Mouse (Mus musculus) ovary, adult 18-20 months (tissue): ENCODE results near the gene Npm1.

Source experiments
- DNase-seq: peaks from one replicate; pipeline ENCODE4 v3.0.0; 2022; ENCODE audit warnings: low spot score, mixed read lengths

Gene Npm1

DNA sequence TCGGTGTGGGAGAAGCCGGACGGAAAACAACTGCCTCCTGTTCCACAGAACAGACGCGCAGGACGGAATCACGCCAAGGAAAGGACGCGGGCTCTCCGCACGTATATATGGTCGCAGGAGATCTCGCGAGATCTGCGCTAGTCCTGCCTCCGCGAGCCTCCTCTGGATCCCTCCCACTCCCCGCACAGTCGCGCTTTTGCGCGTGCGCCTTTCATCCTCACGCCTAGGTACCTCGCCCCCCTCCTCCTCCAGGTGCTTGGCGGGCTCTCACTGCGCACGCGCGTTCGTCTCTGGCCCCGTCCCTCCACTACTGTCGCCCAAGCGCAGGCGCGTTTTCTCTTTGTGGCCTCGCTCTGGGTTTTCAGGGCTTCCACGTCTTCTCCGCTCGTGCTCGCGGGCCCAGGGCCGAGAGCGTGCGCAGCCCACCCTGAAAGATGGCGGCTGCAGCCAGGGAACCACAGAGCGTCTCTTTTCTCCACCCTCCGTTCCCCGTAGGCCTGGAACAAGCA lies at the start of gene Npm1:
TSS of gene Npm1 (minus strand) at position 209 of the 509 bp plus-strand sequence.
- peak; percentile 99 for DNase-seq

DNA sequence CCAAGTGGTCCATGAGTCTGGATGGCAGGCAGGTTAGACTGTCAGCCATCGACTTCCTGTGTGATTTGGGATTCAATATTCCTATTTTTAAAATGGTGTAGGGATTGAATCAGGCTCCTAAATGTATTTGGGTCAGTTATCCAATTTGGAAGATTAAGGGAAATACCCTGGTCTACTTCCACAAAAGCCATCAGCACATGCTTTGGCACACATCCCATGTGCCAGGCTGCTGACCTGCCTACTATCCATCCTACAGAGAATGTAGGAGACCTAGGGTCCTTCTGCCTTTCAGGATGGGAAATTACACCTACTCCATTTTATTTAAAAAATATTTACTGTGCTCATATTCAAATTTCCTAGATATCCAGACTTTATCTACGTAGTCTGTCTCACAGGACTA lies 44.4 kb upstream of the Npm1 start:
- no peak for DNase-seq

DNA sequence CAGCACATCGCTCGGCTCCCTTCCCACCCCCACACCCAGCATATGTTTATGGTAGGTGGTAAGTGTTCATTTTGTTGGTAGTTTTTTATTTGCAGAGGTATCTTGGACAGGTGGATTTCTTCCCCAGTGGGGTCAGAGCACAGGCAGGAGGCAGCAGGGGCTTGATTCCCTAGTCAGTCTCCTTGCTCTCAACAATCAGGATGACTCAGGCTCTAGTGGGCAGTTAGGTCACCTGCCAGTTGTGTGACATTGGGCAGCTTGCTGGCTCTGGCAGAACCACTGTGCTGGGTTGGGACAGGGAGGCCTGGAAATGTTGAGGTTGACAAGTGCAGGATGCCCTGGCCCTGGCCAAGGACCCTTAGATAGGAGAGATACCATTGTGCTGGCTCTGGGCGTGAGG lies 42.0 kb upstream of the Npm1 start:
- DNase-seq, result no peak

DNA sequence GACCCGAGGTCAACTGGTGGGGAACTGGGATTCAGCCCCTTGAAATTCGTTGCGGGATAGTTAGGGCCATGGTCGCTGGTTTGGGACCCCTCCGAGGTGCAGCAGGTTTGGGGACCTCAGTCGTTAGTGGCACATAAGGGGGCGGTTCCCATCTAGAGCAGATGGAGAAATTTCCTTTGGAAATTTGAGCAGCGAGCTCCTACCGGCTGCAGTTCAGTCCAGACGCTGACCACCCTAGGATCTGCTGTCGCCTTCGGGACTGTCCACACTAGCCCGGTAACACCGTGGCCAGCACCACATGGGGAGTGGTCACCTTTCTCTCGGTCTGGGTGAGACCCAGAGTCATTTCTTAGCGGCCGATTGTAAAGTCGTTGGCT lies 41.3 kb upstream of the Npm1 start:
- DNase-seq, result no peak

DNA sequence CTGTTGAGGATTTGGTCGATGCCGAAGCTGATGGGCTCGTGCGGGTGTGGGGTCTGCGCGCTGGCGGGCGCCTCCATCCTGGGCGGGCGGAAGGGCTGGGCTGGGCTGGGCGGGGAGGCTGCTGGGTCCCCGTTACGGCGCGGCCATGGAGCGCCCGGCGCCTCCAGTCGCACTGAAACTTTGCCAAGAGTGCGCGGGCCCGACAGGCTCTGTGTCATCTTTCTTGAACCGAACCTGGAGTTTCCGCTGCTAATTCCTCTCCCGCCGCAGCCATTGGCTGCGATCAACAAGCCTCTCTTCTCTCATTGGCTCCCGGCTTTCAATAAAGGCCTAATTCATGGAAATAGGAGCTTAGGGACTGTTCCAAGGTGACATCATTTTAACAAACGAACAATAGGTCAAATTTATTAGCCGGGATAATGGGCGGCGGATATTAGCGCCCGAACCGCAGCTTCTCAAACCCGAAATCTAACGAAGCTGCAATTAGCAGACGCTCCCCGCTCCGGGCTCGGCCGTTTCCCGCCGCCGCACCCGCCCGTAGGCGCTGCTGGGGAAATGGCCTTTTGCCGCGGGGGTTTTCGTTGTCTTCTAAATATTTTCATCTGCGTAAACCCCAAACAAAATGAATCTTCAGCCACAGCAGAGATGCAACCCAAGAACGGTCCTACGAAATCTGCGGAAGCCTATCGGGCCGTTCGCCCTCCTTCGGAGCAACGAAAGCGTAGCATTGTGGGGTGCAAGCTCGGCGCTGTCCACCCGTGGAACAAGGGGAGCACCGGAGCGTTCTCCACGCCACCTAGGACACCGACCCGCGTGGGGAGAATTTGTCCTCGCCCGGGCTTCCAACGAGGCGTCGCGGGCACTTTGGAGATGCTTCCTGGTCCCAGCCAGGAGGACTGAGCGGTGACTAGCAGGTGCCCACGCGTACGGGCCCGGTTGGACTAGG lies 40.6 kb upstream of the Npm1 start, which contains the start of gene Tlx3:
TSS of gene Tlx3 (minus strand) at position 207 of the 946 bp plus-strand sequence.
- DNase-seq, result no peak

DNA sequence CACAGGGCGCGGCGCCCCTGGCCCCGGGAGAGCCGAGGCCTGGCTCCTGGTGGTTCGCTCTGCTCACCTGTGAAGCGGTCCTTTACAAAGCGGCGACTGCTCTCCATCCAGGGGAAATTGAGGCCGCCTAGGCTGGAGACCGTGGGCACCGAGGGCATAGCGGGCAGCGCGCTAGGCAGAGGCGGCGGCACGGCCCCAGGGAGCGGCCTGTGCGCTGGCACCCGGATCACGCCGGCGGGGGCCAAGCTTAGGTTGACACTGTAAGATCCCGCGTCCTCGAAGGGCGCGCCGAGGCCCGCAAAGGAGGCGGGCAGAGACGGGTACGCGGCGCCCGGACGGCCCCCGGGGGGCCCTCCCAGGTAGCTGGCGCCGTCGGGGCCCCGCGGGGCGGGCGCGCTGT lies 40.0 kb upstream of the Npm1 start:
- no peak for DNase-seq

DNA sequence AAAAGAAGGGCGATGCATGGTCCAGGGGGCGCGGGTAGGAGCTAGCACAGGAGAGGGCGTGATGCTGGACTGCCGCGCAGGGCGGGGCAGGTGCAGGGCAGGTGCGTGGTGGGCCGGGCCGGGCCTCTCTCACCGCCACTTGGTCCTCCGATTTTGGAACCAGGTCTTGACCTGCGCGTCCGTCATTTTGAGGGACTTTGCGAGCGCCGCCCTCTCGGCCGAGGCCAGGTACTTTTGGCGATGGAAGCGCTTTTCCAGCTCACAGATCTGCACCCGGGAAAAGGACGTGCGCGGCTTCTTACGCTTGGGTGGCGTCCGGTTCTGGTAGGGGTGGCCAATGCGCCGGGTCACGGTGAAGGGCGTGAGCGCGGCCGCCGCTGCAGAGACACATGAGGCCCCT lies 39.3 kb upstream of the Npm1 start:
- DNase-seq, result no peak

DNA sequence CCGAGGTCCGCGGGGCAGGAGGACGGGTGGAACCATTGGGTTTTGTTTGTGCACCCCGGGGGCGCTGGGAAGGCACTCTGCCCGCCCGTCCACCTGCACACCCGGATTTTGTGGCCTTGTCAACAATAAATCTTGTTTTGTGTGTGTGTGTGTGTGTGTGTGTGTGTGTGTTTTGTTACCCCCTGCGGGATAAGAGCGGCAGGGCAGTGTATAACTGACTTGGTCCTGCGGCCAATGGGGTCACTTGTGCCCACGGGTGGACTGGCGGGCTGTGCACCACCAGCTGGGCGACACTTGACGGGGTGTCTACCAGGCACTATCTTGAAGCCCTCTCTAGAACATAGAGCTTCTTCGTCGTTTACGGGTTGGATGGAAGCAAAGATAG lies 38.6 kb upstream of the Npm1 start:
- DNase-seq, result no peak

DNA sequence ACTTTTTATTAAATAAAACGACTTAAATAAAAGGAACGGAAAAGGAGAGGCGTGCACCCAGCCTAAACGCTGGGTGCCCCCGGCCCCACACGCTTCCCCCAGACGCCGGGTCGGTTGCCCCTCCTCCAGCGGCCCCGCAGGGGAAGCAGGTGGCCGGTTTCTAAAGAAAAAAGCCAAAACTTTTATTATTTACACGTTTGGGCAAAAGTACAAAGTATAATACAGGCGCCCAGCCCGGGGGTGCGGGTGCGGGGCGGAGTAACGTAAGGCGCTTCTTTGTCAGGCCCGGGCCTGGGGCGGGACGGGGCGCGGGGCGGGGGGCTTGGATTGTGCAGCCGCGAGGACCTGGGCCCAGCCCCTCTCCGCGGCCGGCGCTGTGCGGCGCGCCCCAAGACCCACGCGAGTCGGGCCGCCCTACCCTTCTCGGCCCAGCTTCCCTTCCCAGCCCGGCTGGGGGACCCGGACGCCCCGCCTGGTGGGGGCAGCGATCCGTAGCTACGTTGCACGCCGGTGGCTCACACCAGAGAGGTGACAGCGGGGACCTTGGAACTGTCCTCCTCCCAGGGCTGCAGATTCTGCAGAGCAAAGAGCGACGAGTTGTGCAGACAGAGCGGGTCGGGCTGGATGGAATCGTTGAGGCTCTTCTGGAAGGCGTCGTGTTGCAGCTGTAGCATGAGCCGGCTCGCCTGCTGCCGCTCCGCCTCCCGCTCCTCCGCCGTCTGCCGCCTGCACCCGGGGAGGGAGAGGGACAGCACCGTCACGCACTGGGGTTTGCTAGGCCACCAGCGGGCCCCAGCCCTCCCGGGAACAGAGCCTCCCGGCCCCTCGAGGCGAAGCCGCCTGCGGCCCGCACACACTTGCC lies 38.0 kb upstream of the Npm1 start:
- no peak for DNase-seq

DNA sequence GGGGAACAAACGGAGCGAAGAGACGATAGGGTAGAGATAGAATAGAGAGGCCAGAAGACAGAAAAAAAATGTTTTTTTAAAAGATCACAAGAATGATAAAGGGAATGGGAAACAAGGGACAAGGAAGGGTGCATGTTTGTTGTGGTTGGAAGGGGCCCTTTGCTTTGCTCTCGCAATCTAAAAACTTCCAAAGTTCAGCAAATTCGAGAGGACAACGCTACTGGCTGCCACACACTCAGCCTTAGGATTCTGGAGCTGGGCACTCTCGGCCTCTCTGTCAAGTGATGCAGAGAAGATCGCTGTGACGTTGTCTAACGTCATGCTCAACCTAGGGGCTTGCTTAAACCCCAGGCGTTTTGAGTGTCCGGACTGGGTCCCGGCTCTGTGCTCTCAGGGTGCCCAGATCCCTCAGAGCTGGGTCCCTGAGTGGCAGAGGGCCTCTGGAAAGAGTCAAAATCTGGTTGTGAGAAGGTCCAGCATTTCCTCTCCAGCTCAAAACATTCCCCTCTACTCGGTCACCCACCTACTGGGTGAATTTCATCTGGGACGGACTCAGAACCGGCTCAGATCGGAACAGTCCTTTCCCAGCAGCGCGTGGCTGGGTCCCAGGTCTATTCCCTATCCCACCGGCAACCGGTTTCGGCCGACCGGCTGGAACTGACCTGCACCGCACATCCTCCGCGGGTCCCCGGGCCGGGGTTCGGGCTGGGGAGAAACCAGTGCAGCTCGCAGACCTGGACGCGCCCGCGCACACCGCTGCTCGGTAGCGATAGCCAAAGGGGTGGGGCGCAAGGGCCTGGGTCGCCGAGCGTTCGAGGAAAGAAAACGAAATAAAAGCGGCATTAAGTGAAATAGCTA lies 37.1 kb upstream of the Npm1 start:
- no peak for DNase-seq

DNA sequence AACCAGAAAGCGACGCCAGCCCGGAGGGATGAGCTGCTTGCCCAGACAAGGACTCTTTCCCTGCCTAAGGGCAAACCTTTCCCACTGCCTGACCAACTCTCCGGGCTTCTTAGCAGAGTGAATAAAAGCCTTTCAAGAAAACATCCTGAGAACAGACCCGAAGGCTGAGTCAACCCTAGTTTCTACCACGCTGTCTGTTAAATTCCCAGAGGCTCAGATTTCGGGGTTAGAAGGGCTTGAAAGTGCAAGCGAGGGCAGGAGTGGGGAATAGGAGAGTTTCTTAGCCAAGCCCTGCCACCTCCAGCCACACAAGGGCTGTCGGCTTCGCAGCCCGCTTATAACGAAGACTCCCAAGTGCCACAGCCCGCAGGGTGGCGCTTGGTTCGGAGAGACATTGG lies 36.1 kb upstream of the Npm1 start:
- no peak for DNase-seq

DNA sequence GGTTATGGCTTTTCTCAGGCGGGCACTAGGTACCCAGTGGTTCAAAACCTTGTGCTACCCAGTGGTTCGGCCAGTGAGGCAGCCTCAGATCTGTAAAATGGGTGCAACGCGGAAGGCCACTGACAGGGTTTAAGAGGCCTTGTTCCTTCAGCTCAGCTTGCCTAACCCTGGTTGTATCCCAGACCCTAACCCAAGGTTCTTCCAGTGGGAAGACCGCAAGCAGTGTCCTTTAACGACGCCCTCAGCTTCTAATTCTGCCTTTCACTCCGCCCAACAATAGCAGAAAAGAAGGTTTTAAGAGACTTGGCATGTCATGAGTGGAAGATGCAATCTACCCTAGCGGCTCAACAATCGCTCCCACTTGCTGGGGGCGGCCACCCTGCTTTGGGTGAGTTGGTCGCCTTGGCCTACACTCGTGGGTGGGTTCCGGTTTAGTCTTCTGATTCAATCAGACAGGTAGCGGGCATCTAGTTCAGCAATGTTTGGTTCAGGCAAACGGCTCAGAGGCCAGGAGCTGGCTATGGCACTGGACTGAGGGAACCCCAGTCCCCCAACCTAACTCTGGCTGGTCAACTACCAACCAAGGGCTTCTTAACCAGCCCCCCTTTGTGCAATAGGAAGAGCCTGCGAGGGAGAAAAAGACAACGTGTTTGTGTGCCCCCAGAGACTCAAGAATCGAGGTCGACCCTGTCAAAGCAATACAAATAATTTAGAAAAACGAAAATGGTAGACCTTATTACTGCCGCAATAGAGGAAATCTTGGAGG lies 35.5 kb upstream of the Npm1 start:
- DNase-seq, result no peak

DNA sequence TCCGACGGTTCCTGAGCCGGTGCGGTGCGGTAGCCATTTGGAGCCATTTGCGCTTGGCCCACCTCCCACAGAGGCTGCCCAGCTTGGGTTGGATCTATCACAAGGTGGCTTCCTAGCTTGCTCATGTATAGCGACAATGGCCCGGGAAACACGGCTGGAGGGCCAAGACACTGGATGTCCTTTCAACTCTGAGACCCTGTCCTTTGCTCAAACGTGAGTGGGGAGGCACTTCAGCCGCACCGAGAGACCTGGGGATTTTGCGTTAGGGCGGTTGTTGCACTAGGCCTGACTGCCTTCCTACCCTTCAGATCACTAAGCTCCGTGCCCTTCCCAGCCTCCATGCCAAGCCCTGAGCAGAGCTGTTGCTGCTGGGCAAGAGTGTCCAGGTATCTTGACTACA lies 34.7 kb upstream of the Npm1 start:
- no peak for DNase-seq

DNA sequence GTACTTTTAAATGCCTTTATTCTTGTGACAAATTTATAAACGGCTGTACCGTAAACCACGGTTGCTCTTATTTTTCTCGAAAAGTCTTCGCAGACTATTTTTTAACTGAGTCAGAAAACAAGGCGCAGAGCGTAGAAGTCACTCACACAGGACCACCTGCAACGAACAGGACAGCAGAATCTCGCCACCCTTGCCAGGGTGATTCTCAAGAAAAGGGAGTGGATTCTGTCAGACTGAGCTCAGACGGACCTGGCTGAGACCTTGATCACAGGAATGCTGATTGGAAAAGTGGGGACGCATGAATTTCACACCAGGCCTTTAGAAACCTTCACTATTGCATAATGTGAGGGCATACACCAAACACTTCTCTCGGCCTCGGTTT lies 34.1 kb upstream of the Npm1 start:
- DNase-seq, result no peak

DNA sequence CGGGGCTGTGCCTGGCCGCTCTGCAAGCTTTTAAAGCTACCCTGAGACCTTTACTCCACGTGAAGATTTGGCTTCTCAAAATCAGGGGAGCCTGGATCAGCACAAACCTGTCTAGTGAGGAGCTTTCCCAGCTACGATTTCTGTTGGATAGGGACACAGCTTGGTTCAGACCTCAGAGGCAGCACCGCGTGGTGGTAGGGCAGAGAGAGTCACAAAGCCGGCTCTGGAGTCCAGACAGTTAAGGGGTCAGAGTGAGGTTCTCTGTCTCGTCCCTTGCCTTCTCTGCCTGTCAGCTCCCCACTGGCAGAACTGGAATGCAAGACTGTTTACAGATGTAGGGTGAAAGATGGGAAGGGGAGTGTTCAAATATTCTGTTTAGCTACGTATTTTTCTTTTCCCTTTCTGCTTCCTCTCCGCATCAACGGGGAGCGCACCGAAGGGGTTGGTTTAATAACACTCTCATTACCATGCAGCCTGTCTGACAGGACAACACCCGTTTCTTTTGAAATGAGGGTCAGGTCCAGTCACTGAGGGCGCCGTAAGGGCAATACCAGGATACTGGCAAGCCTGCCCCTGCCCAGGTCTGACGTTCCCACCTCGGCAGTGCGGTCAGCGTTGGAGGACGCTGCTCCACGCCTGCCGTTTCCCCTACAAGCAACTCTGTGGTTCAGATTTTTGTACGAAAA lies 33.6 kb upstream of the Npm1 start:
- DNase-seq, result no peak

DNA sequence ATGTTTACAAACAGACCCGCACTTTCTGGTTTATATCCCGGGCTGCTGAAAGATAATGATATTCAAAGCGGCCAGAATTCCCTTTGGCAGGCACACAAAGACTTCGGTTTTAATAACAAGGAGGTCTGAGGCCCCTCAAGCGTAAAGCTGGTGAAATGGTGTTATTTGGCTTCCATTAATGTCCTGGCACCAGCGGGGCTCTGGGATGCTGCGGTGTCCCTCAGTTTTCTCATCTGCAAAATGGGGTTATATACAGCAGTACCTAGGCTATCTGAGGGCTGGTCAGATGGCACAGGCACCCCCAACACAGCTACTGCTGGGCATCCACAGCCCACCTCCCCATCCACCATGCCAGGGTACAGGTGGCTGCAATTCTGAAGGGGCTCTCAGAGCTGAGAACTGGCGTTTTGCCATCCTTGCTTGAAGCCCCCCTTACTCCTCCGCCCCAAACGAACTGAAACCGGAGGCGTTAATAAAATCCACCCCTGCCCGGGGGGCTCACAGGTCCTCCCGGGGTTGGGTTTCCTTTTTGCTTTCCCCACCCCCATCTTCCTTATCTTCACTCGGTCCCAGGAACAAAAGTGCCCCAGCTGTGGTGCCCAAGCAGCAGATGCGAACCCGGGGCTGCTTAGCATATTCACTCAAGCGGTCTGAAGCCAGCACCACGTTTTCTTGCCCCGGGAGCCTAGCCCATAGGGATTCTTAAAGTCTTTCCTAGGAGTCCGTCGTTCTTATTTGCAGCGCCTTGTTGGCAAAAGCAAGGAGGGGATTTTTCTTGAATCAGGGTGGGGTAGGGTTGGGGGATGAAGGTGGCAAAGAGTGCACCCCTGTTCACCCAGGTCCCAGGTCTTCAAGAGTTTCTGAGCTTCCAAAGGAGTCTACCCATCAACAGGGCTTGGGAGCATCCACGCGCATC lies 32.8 kb upstream of the Npm1 start:
- DNase-seq, result no peak

DNA sequence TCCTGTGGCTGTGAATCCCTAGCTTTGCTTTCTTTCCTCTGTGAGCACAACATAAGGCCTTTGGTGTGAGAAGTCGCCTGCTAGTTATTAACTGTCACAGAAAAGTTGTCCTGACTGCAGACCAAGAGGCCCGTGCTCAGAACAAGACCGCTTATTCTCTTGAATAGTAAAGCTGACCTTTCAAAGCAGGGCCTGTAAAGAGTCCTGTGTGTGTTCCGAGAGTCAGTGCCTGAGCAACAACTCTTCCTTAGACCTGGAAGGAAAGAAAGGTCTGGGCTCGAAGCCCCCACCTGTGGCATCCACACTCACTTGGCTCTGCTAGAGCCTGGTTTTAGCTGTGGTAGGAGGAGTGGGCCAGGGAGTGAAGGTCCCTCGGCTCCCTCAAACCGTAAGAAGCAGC lies 32.1 kb upstream of the Npm1 start:
- no peak for DNase-seq

DNA sequence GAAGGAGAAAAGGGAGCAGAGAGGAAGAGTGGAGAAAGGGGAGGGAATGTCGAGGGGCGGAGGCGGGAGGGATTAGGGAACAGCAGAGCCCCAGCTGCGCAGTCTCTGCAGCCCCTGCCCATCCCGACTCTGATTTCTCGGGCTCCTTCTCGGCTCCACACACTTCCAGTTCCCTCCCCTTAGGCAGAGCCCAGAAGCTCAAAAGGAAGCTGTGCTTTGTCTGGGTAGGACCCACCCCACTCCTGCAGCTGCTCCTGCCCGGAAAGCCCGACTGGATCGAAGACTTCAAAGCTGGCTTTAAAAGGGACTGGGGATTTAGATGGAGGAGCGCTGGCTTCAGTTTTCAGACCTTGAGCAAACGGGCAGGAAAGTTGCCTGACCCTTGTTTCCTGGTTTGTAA lies 30.7 kb upstream of the Npm1 start:
- no peak for DNase-seq

DNA sequence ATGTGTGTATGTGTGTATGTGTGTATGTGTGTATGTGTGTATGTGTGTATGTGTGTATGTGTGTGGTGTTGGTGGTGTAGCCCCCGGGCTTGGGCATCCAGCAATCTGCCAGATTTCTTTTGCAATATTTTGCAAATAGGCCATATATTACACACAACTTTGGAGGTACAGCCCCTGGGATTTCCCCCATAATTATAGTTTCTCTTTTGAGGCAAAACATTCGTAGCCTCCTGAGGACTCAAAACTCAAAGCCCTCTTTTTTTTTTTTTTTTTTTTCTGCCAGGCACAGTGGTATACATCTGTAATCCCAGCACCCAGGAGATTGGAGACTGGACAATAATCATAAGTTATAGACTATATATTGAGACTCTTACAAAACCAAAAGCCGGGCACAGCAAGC lies 18.8 kb upstream of the Npm1 start:
- DNase-seq, result no peak

DNA sequence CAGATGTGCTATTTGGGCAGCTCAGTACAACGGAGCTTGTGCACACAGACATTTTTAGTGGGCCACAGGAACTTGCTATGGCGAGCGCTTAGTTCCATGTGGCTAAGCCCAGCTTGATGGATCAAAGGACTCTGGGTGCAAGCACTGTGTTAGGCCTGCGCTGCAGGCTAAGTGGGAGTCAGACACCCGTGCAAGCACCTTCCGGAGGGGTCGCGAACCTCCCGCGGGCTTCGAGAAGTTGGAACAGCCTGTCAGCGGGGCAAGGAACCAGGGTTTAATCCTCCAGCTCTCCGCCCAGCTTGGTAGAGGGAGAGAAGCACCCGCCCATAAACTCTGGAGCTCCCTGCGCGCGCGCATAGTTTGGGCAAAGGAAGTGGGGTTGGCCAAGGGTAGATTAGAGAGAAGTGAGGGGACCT lies 17.7 kb upstream of the Npm1 start:
- no peak for DNase-seq
